Mouse (Mus musculus) heart, postnatal 0 days (tissue): ENCODE measurements at regions not wholly inside any gene's neighbourhood (a gene's known extent, or its start where the extent isn't known, plus 50 kb on each side); places are given as distances from the start of the nearest gene placed in this dataset.

Experiments
- ATAC-seq: fragments of 200-750 bp; cut with Nextera tagmentation; 2 replicates; pipeline ENCODE4 v1.8.0; 2017; ENCODE audit warnings: low read depth, moderate number of reproducible peaks, moderate library complexity; ENCODE audit not compliant: insufficient read depth
- DNase-seq: peaks from one replicate; pipeline ENCODE4 v3.0.0-alpha.2; 2016; ENCODE audit warnings: low spot score
- H3K27ac ChIP-seq: fragments of 300-500 bp; sonication (generic); 2 replicates; pipeline ENCODE4 v1.5.1; 2014; ENCODE audit warnings: low read depth, mild to moderate bottlenecking
- H3K27me3 ChIP-seq: fragments of 300-500 bp; sonication (generic); 2 replicates; pipeline ENCODE4 v1.6.1; 2014; ENCODE audit warnings: low read length, mixed read lengths; ENCODE audit not compliant: control insufficient read depth, insufficient read depth
- H3K36me3 ChIP-seq: fragments of 300-500 bp; sonication (generic); replicated peaks from 2 replicates; pipeline ENCODE4 v1.6.1; 2014; ENCODE audit warnings: low read length, mixed read lengths; ENCODE audit not compliant: control insufficient read depth, insufficient read depth
- H3K4me1 ChIP-seq: fragments of 300-500 bp; sonication (generic); 2 replicates; pipeline ENCODE4 v1.6.1; 2014; ENCODE audit warnings: antibody characterized with exemption; ENCODE audit not compliant: control insufficient read depth, insufficient read depth
- H3K4me2 ChIP-seq: fragments of 300-500 bp; sonication (generic); 2 replicates; pipeline ENCODE4 v1.6.1; 2014; ENCODE audit warnings: low read depth, mild to moderate bottlenecking, low read length, moderate library complexity
- H3K4me3 ChIP-seq: fragments of 300-500 bp; sonication (generic); 2 replicates; pipeline ENCODE4 v1.5.1; 2014; ENCODE audit warnings: low read depth, low read length
- H3K9ac ChIP-seq: fragments of 300-500 bp; sonication (generic); replicated peaks from 2 replicates; pipeline ENCODE4 v1.6.1; 2014; ENCODE audit warnings: low read depth, low read length, mixed read lengths
- H3K9me3 ChIP-seq: fragments of 300-500 bp; sonication (generic); replicated peaks from 2 replicates; pipeline ENCODE4 v1.6.1; 2016; ENCODE audit warnings: low read length; ENCODE audit not compliant: control insufficient read depth
- CTCF ChIP-seq: IDR thresholded peaks from 2 replicates; pipeline ENCODE4 v1.5.1; 2016; ENCODE audit warnings: antibody characterized with exemption, control low read depth, low read depth
- EP300 ChIP-seq: IDR thresholded peaks from 2 replicates; pipeline ENCODE4 v1.6.1; 2016; ENCODE audit warnings: antibody characterized with exemption, low read depth
- WGBS: fragments of 180-500 bp; shearing (Covaris S2); extraction: QIAGEN DNeasy Blood & Tissue Kit; methylation state at CpG from one replicate; pipeline ENCODE4 v1.1.7; 2014; 5-methylcytosine and 5-hydroxymethylcytosine counted together

- no peaks in the 10 kb centered on the region for H3K4me1 ChIP-seq
- no peak overlapping the region for H3K4me3 ChIP-seq
- 0 out of 2 replicates have a peak, but pooled peaks cover 3% of the 10 kb centered on the region for H3K9me3 ChIP-seq
- ATAC-seq (no peak), DNase-seq (no peak)
- no peak overlapping the region for H3K4me2 ChIP-seq
- H3K9ac ChIP-seq, result no peak overlapping the region
- 79% methylated on average over 5 of the region's 5 CpGs for WGBS
- H3K27me3 ChIP-seq, result no peaks in the 10 kb centered on the region
- H3K27ac ChIP-seq, result no peak overlapping the region
- no peak for TF ChIP-seq CTCF
- no peak for TF ChIP-seq EP300
- H3K36me3 ChIP-seq, result no peaks in the 10 kb centered on the region
Measured at GRCm38 (mm10) chr5:133963301-133963700, 136.2 kb upstream of the Castor2 start.

- no peak overlapping the region for H3K27ac ChIP-seq
- WGBS, result 69% methylated on average over 3 of the region's 3 CpGs
- H3K4me3 ChIP-seq, result no peak overlapping the region
Measured at GRCm38 (mm10) chr5:133940841-133941240, 158.7 kb upstream of the Castor2 start.

GRCm38 (mm10) chr5:133940030-133940429, 159.5 kb upstream of the Castor2 start:
- 65% methylated on average over 2 of the region's 2 CpGs for WGBS

More at GRCm38 (mm10) chr5:133940841-133941240, 158.7 kb upstream of the Castor2 start:
- Histone ChIP-seq H3K27me3 (no peaks in the 10 kb centered on the region), H3K9ac (no peak overlapping the region), H3K4me1 (no peaks in the 10 kb centered on the region), H3K4me2 (no peak overlapping the region), H3K36me3 (no peaks in the 10 kb centered on the region), H3K9me3 (no peaks in the 10 kb centered on the region)
- DNase-seq (no peak), ATAC-seq (no peak)
- TF ChIP-seq CTCF (no peak), EP300 (no peak)

GRCm38 (mm10) chr5:133937967-133938918, 161.3 kb upstream of the Castor2 start:
- no peak overlapping the region for H3K4me2 ChIP-seq
- no peak overlapping the region for H3K4me3 ChIP-seq
- no peaks in the 10 kb centered on the region for H3K36me3 ChIP-seq
- H3K27me3 ChIP-seq, result no peaks in the 10 kb centered on the region
- no peak for ATAC-seq
- H3K27ac ChIP-seq, result no peak overlapping the region
- TF ChIP-seq EP300 (no peak), CTCF (no peak)
- 0 out of 2 replicates have a peak, but pooled peaks cover 6% of the 10 kb centered on the region for H3K4me1 ChIP-seq
- WGBS, result 62% methylated on average over 9 of the region's 9 CpGs
- H3K9me3 ChIP-seq, result no peaks in the 10 kb centered on the region
- DNase-seq, result no peak
- no peak overlapping the region for H3K9ac ChIP-seq

More at GRCm38 (mm10) chr5:133940030-133940429, 159.5 kb upstream of the Castor2 start:
- H3K36me3 ChIP-seq, result no peaks in the 10 kb centered on the region
- no peak overlapping the region for H3K27ac ChIP-seq
- H3K27me3 ChIP-seq, result no peaks in the 10 kb centered on the region
- H3K9ac ChIP-seq, result no peak overlapping the region
- no peaks in the 10 kb centered on the region for H3K9me3 ChIP-seq
- no peak overlapping the region for H3K4me3 ChIP-seq
- DNase-seq (no peak), ATAC-seq (no peak)
- no peak for TF ChIP-seq CTCF
- no peak for TF ChIP-seq EP300
- 0 out of 2 replicates have a peak, but pooled peaks cover 6% of the 10 kb centered on the region for H3K4me1 ChIP-seq
- H3K4me2 ChIP-seq, result no peak overlapping the region

GRCm38 (mm10) chr5:133935451-133935850, 164.1 kb upstream of the Castor2 start:
- Histone ChIP-seq H3K27me3 (no peaks in the 10 kb centered on the region), H3K9ac (no peak overlapping the region), H3K4me2 (no peak overlapping the region), H3K4me3 (no peak overlapping the region), H3K27ac (no peak overlapping the region), H3K4me1 (0 out of 2 replicates have a peak, but pooled peaks cover 6% of the 10 kb centered on the region), H3K36me3 (no peaks in the 10 kb centered on the region), H3K9me3 (no peaks in the 10 kb centered on the region)
- 74% methylated on average over 6 of the region's 6 CpGs for WGBS
- no peak for TF ChIP-seq EP300
- TF ChIP-seq CTCF, result no peak
- ATAC-seq (no peak), DNase-seq (no peak)
